Mouse (Mus musculus) hindbrain, embryonic 12.5 days (tissue): ENCODE measurements around the gene Tor1a. TPM values are rescaled to one million over a fixed set of nuclear protein-coding genes. Genes with fewer than 3 reads are reported as not detected.

Experiments used
- ATAC-seq: fragments of 200-750 bp; cut with Nextera tagmentation; 2 replicates; pipeline ENCODE4 v1.8.0; 2017; ENCODE audit warnings: moderate TSS enrichment; ENCODE audit not compliant: low FRiP score
- H3K27ac ChIP-seq: fragments of 300-500 bp; sonication (generic); 2 replicates; pipeline ENCODE4 v1.5.1; 2016; ENCODE audit warnings: mild to moderate bottlenecking
- H3K27me3 ChIP-seq: fragments of 300-500 bp; sonication (generic); 2 replicates; pipeline ENCODE4 v1.6.1; 2016; ENCODE audit warnings: mild to moderate bottlenecking
- H3K36me3 ChIP-seq: fragments of 300-500 bp; sonication (generic); 2 replicates; pipeline ENCODE4 v1.6.1; 2016; ENCODE audit warnings: mild to moderate bottlenecking
- H3K4me1 ChIP-seq: fragments of 300-500 bp; sonication (generic); 2 replicates; pipeline ENCODE4 v1.6.1; 2016
- H3K4me2 ChIP-seq: fragments of 300-500 bp; sonication (generic); replicated peaks from 2 replicates; pipeline ENCODE4 v1.6.1; 2016; ENCODE audit warnings: mild to moderate bottlenecking
- H3K4me3 ChIP-seq: fragments of 300-500 bp; sonication (generic); 2 replicates; pipeline ENCODE4 v1.5.1; 2016; ENCODE audit warnings: mild to moderate bottlenecking
- H3K9ac ChIP-seq: fragments of 300-500 bp; sonication (generic); 2 replicates; pipeline ENCODE4 v1.6.1; 2016; ENCODE audit warnings: mild to moderate bottlenecking, moderate library complexity
- H3K9me3 ChIP-seq: fragments of 300-500 bp; sonication (generic); replicated peaks from 2 replicates; pipeline ENCODE4 v1.6.1; 2016; ENCODE audit warnings: mild to moderate bottlenecking
- WGBS: fragments of 180-500 bp; shearing (Covaris S2); methylation state at CpG from one replicate; pipeline ENCODE4 v1.1.7; 2016; 5-methylcytosine and 5-hydroxymethylcytosine counted together
- polyA plus RNA-seq: library from polyadenylated mRNA; unstranded; fragments of >200 nt; fragmentation: Nextera tagmentation; extraction: Ambion mirVana; gene quantifications from 2 replicates; pipeline ENCODE4 v1.2.1, GENCODE M21; 2016

The Tor1a gene
- polyA plus RNA-seq, 1 experiment from 2014 or later = 77.7 TPM

- Histone ChIP-seq H3K36me3 (no peaks in the 10 kb centered on the region), H3K9ac (no peak overlapping the region), H3K4me1 (peaks cover 18% of the 10 kb centered on the region), H3K27ac (peak overlapping the region; percentile 8; the same call in 1 of the 2 replicates), H3K4me2 (no peak overlapping the region), H3K4me3 (no peak overlapping the region), H3K27me3 (no peaks in the 10 kb centered on the region), H3K9me3 (no peaks in the 10 kb centered on the region)
- 24% methylated on average over 3 of the region's 3 CpGs for WGBS
- ATAC-seq = no peak
Measured at GRCm38 (mm10) chr2:30914836-30915235, 52.9 kb downstream of the Tor1a start.

GRCm38 (mm10) chr2:30913022-30913421 is 54.7 kb downstream of the Tor1a start:
- ATAC-seq = no peak
- no peak overlapping the region for H3K27ac ChIP-seq
- H3K4me2 ChIP-seq = no peak overlapping the region
- no peak overlapping the region for H3K9ac ChIP-seq
- H3K9me3 ChIP-seq = no peaks in the 10 kb centered on the region
- H3K27me3 ChIP-seq = no peaks in the 10 kb centered on the region
- H3K4me3 ChIP-seq = no peak overlapping the region
- 87% methylated on average over 8 of the region's 8 CpGs for WGBS
- H3K4me1 ChIP-seq = peaks cover 12% of the 10 kb centered on the region
- H3K36me3 ChIP-seq = no peaks in the 10 kb centered on the region

GRCm38 (mm10) chr2:30912291-30912773 is 55.4 kb downstream of the Tor1a start:
- Histone ChIP-seq H3K4me1 (peaks cover 12% of the 10 kb centered on the region), H3K36me3 (no peaks in the 10 kb centered on the region), H3K4me3 (no peak overlapping the region), H3K27ac (no peak overlapping the region; the same call in 1 of the 2 replicates), H3K9me3 (no peaks in the 10 kb centered on the region), H3K27me3 (no peaks in the 10 kb centered on the region), H3K9ac (no peak overlapping the region), H3K4me2 (no peak overlapping the region)
- 68% methylated on average over 4 of the region's 4 CpGs for WGBS
- ATAC-seq = no peak

Other genes starting within 250 kb of the Tor1a start
- 1.9 and 2.2 TPM in 2 replicates for gene 1700001O22Rik, start 164.3 kb downstream of the Tor1a start, polyA plus RNA-seq
- 97.2 and 102 TPM in 2 replicates for gene Ntmt1, start 160.1 kb downstream of the Tor1a start, polyA plus RNA-seq
- gene Asb6, start 137.6 kb downstream of the Tor1a start, polyA plus RNA-seq = 38.9 and 40.6 TPM in 2 replicates
- gene Prrx2, start 133.0 kb downstream of the Tor1a start, polyA plus RNA-seq = 38.8 and 38.9 TPM in 2 replicates
- gene Ptges, start 38.1 kb downstream of the Tor1a start, polyA plus RNA-seq = 4.7 and 7.1 TPM in 2 replicates
- gene Tor1b, start 15.0 kb downstream of the Tor1a start, polyA plus RNA-seq = 22.9 and 23.2 TPM in 2 replicates
- 75.2 and 75.4 TPM in 2 replicates for gene BC005624, start 14.3 kb upstream of the Tor1a start, polyA plus RNA-seq
- 35.0 and 37.9 TPM in 2 replicates for gene Usp20, start 14.3 kb upstream of the Tor1a start, polyA plus RNA-seq
- 18.7 and 19.9 TPM in 2 replicates for gene Fnbp1, start 174.1 kb upstream of the Tor1a start, polyA plus RNA-seq
- gene Gpr107, start 184.4 kb upstream of the Tor1a start, polyA plus RNA-seq = 43.1 and 46.6 TPM in 2 replicates